Mouse (Mus musculus): ENCODE measurements at regions not wholly inside any gene's neighbourhood (a gene's known extent, or its start where the extent isn't known, plus 50 kb on each side); places are given as distances from the start of the nearest gene placed in this dataset.
A peak's percentile ranks its signal among the peaks of the same experiment; 100 is the strongest.

- intact Hi-C loops (cut with DNase I) = no loop called here
- no peak for DNase-seq (ENCODE audit: extremely low spot score in 1 of 2, low spot score in 2 of 2)
Observed at GRCm38 (mm10) chr4:4205158-4205557, 127.8 kb upstream of the Sdr16c6 start.

GRCm38 (mm10) chr4:4199309-4199708 lies 122.0 kb upstream of the Sdr16c6 start:
- intact Hi-C loops (cut with DNase I) = no loop called here
- DNase-seq (ENCODE audit: extremely low spot score in 1 of 2, low spot score in 2 of 2) = no peak

- DNase-seq (ENCODE audit: extremely low spot score in 1 of 2, low spot score in 2 of 2) = peak in 1 of 2 experiments; percentile 39
- intact Hi-C loops (cut with DNase I) = no loop called here
Observed at GRCm38 (mm10) chr4:4195834-4196233, 118.5 kb upstream of the Sdr16c6 start.

- DNase-seq (ENCODE audit: extremely low spot score in 1 of 2, low spot score in 2 of 2) = no peak
- intact Hi-C loops (cut with DNase I) = no loop called here
Observed at GRCm38 (mm10) chr4:4195250-4195649, 117.9 kb upstream of the Sdr16c6 start.

Data from left cerebral cortex, postnatal 10 days (tissue).